Mouse (Mus musculus) central nervous system, embryonic 18 days (tissue): ENCODE measurements around the gene Zfp64. TPM values are rescaled to one million over a fixed set of nuclear protein-coding genes. Genes with fewer than 3 reads are reported as not detected.

Source experiments
- polyA plus RNA-seq: library from polyadenylated mRNA; depleted of rRNA; stranded (reverse); fragments of >200 nt; gene quantifications from 2 replicates; pipeline ENCODE4 v1.2.3, GENCODE M21; 2012; rRNA removed

The Zfp64 gene
- polyA plus RNA-seq, result 27.3 and 29.1 TPM in 2 replicates

DNA sequence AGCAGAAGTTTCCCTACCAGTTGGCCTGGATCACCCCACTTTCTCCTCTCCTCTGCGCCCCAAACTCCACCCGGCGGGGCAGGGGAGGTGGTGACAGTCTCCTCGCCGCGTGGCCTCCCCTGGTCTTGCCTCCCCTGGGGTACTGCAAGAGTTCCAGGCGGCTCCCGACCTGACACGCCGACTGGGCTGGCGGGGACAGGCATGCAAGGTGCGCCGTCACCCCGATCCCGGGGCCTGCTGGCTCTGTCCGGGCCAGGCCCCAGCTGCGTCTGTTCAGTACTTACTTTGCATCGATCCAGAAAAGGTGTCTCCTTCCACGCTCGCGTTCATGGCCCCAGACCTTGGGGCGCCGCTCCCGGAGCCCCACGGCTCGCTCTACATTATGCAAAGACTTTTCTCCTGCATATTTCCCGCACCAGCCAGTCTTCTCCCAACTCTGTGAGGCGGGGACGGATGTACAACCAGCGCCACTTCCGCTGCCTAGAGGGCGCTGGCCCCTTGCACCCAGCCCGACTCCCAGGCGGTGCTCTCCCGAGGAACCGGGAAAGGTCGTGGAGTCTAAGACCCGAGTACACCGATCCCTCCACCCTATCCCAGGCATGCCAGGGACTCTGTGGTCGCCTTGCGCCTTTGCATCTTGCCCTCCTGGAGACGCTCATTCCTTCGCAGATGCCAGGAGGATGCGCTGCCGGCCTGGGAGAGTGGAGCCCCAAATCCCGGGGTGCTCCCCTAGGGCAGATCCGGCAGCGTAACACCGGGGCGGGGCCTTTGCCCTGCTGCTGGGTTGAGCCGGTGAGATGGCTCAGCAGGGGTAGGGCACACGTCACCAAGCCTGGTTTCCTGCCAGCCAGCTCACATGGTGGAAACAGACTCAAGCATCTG, at the start of gene Zfp64:
Zfp64 (minus strand) TSS at position 753 of the 882 bp plus-strand sequence.

Other genes with a start within 250 kb of the Zfp64 start
- 276 and 291 TPM in 2 replicates for gene Atp9a, start 213.2 kb downstream of the Zfp64 start, polyA plus RNA-seq
- 0.23 TPM in 2 replicates for gene Sall4, start 187.6 kb downstream of the Zfp64 start, polyA plus RNA-seq